Mouse (Mus musculus): ENCODE results near the gene Kcne4.

GRCm38 (mm10) chr1:78846471-78846870, 29.9 kb downstream of the Kcne4 start:
- TF ChIP-seq CTCF (IDR thresholded peaks at IDR 0.05; ENCODE audit: low read depth): peak; percentile 18; the same call in 1 of the 2 replicates
- TF ChIP-seq EP300 (IDR thresholded peaks at IDR 0.05; ENCODE audit: low read depth): no peak

Data from liver, embryonic 14.5 days (tissue).